Mouse (Mus musculus) hindbrain, embryonic 15.5 days (tissue): ENCODE data around the gene Rps3. TPM values are rescaled to one million over a fixed set of nuclear protein-coding genes. Genes with fewer than 3 reads are reported as not detected.

Experiments
- ATAC-seq: fragments of 200-750 bp; cut with Nextera tagmentation; 2 replicates; pipeline ENCODE4 v1.8.0; 2017; ENCODE audit warnings: low read depth, moderate number of reproducible peaks, moderate TSS enrichment; ENCODE audit not compliant: low FRiP score
- H3K27ac ChIP-seq: fragments of 300-500 bp; sonication (generic); replicated peaks from 2 replicates; pipeline ENCODE4 v1.5.1; 2015; ENCODE audit warnings: mild to moderate bottlenecking, inconsistent platforms
- H3K27me3 ChIP-seq: fragments of 300-500 bp; sonication (generic); 2 replicates; pipeline ENCODE4 v1.6.1; 2015; ENCODE audit warnings: control low read depth, inconsistent platforms
- H3K36me3 ChIP-seq: fragments of 300-500 bp; sonication (generic); 2 replicates; pipeline ENCODE4 v1.6.1; 2015; ENCODE audit warnings: control low read depth, inconsistent platforms
- H3K4me1 ChIP-seq: fragments of 300-500 bp; sonication (generic); replicated peaks from 2 replicates; pipeline ENCODE4 v1.6.1; 2015; ENCODE audit warnings: control low read depth, inconsistent platforms
- H3K4me2 ChIP-seq: fragments of 300-500 bp; sonication (generic); 2 replicates; pipeline ENCODE4 v1.6.1; 2015; ENCODE audit warnings: moderate library complexity, mild to moderate bottlenecking, inconsistent platforms
- H3K4me3 ChIP-seq: fragments of 300-500 bp; sonication (generic); 2 replicates; pipeline ENCODE4 v1.5.1; 2015; ENCODE audit warnings: mild to moderate bottlenecking, inconsistent platforms
- H3K9ac ChIP-seq: fragments of 300-500 bp; sonication (generic); 2 replicates; pipeline ENCODE4 v1.6.1; 2015; ENCODE audit warnings: inconsistent platforms
- H3K9me3 ChIP-seq: fragments of 300-500 bp; sonication (generic); 2 replicates; pipeline ENCODE4 v1.6.1; 2016; ENCODE audit warnings: control low read depth, inconsistent platforms
- WGBS: fragments of 180-500 bp; shearing (Covaris S2); methylation state at CpG from one replicate; pipeline ENCODE4 v1.1.7; 2015; 5-methylcytosine and 5-hydroxymethylcytosine counted together
- polyA plus RNA-seq: library from polyadenylated mRNA; unstranded; fragments of >200 nt; fragmentation: Nextera tagmentation; extraction: Ambion mirVana; gene quantifications from 2 replicates; pipeline ENCODE4 v1.2.1, GENCODE M21; 2015

Gene Rps3
- polyA plus RNA-seq, 1 experiment from 2014 or later = 401 TPM

DNA sequence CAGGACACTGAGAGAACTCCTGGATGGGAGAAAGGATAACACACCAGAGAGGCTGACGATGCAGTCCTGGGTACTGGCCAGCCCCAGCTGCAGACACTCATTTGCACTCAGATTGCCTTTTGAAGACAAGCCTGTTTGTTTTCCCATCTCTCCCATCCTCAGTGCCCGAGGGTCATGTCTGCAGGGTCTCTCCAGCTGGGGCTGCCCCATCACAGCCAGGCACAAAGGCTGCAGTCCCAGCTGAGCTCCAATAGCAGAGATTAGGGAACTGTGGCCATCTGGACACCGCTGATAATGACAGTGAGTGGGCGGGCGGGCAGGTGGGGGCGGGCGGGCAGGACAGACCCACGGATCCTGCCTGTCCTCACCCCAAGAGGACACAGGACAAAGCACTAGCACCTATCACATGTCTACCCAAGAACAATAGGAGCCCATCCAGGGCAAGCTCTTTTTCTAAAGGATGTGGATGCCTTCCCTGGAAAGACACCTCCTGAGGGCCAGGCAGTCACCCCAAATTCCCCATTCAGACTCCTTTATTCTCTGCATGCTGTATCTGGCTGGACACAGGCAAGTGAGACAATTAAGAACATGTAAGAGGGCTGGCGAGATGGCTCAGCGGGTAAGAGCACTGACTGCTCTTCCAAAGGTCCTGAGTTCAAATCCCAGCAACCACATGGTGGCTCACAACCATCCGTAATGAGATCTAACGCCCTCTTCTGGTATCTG is 8.5 kb downstream of the Rps3 start:
- Histone ChIP-seq H3K9ac (no peak overlapping the region), H3K36me3 (peaks cover 41% of the 10 kb centered on the region), H3K27ac (peak overlapping the region; percentile 43; the same call in 1 of the 2 replicates), H3K4me2 (no peak overlapping the region), H3K27me3 (no peaks in the 10 kb centered on the region), H3K9me3 (no peaks in the 10 kb centered on the region), H3K4me3 (no peak overlapping the region), H3K4me1 (peaks cover 16% of the 10 kb centered on the region)
- peak; percentile 28; the same call in 1 of the 2 replicates for ATAC-seq
- WGBS = 43% methylated on average over 12 of the region's 12 CpGs

GRCm38 (mm10) chr7:99473638-99474407 is 9.7 kb downstream of the Rps3 start:
- no peak overlapping the region for H3K27ac ChIP-seq
- H3K4me1 ChIP-seq = peaks cover 16% of the 10 kb centered on the region
- no peak overlapping the region for H3K4me2 ChIP-seq
- no peak overlapping the region for H3K9ac ChIP-seq
- 80% methylated on average over 14 of the region's 14 CpGs for WGBS
- ATAC-seq = no peak
- H3K27me3 ChIP-seq = no peaks in the 10 kb centered on the region
- no peaks in the 10 kb centered on the region for H3K9me3 ChIP-seq
- H3K36me3 ChIP-seq = peaks cover 29% of the 10 kb centered on the region
- no peak overlapping the region for H3K4me3 ChIP-seq

DNA sequence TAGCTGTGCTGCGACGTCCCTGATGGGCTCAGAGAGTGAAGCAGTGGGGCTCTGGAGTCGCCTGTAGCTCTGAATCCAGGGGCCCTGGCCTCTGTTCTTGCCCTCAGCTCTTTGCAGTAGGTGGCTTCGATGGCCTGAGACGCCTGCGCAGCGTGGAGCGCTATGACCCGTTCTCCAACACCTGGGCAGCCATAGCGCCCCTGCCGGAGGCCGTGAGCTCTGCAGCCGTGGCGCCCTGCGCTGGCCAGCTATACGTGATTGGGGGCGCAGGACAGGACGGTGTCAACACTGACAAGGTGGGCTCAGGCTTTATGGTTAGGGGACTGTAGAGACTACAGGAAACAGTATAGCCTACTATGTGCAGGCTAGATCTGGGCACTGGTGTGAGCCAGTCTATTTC is 12.0 kb downstream of the Rps3 start:
- H3K4me1 ChIP-seq = peaks cover 35% of the 10 kb centered on the region
- peaks cover 13% of the 10 kb centered on the region; the same call in 1 of the 2 replicates for H3K36me3 ChIP-seq
- H3K4me3 ChIP-seq = no peak overlapping the region
- ATAC-seq = no peak
- no peak overlapping the region for H3K27ac ChIP-seq
- no peak overlapping the region for H3K9ac ChIP-seq
- H3K4me2 ChIP-seq = no peak overlapping the region
- WGBS = 54% methylated on average over 18 of the region's 18 CpGs
- no peaks in the 10 kb centered on the region for H3K27me3 ChIP-seq
- no peaks in the 10 kb centered on the region for H3K9me3 ChIP-seq

GRCm38 (mm10) chr7:99469680-99470405 is 13.7 kb downstream of the Rps3 start:
- Histone ChIP-seq H3K9ac (no peak overlapping the region), H3K4me2 (no peak overlapping the region), H3K9me3 (no peaks in the 10 kb centered on the region), H3K27me3 (no peaks in the 10 kb centered on the region), H3K27ac (peak overlapping the region; percentile 92), H3K36me3 (peaks cover 13% of the 10 kb centered on the region; the same call in 1 of the 2 replicates), H3K4me1 (peaks cover 49% of the 10 kb centered on the region), H3K4me3 (no peak overlapping the region)
- no peak for ATAC-seq
- WGBS = 80% methylated on average over 17 of the region's 17 CpGs

DNA sequence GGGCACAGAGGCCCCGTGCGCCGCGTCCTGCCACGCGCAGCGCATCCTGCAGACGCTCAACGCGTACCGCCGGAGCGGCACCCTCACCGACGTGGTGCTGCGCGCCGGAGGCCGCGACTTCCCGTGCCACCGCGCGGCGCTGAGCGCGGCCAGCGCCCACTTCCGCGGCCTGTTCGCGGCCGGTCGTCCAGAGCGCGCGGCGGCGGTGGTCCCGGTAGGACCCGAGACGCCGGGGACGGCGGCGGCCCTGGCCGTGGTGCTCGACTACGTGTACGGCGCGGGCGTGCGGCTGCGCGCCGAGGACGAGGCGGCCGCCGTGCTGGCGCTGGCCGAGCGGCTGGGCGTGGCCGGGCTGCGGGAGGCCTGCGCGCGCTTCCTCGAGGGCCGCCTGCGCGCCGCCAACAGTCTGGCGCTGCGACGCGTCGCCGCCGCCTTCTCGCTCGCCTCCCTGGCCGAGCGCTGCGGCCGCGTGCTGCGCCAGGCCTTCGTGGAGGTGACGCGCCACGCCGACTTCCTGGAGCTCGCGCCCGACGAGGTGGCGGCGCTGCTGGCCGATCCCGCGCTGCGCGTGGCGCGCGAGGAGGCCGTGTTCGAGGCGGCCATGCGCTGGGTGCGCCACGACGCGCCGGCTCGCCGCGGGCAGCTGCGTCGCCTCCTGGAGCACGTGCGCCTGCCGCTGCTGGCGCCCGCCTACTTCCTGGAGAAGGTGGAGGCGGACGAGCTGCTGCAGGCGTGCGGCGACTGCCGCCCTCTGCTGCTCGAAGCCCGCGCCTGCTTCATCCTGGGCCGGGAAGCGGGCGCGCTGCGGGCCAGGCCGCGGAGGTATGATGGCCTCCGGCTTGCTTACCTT is 15.0 kb downstream of the Rps3 start:
- H3K4me2 ChIP-seq = peak overlapping the region; percentile 76
- peak; percentile 85 for ATAC-seq
- H3K27me3 ChIP-seq = no peaks in the 10 kb centered on the region
- WGBS = 1% methylated on average over 89 of the region's 145 CpGs
- H3K4me3 ChIP-seq = peak overlapping the region; percentile 47
- H3K36me3 ChIP-seq = peaks cover 8% of the 10 kb centered on the region; the same call in 1 of the 2 replicates
- peak overlapping the region; percentile 92 for H3K27ac ChIP-seq
- H3K9ac ChIP-seq = peak overlapping the region; percentile 47
- H3K4me1 ChIP-seq = peaks cover 49% of the 10 kb centered on the region
- no peaks in the 10 kb centered on the region for H3K9me3 ChIP-seq

DNA sequence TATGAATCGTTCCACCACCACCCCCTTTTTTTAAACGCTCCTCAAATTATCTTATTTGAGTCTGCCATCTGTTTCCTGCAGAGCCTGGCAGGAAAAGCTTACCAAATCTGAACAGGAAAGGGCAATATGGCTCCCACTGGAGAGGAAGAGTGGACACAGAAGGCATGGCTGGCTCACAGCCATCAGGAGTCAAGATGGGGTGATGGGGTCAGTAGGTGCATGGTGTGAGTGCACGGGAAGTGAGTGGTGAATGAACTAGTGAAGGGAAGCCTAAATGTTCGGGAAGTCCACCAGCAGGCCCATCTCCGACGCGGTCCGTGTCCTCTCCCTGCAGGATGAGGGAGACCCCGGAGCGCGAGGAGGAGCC is 15.6 kb downstream of the Rps3 start:
- H3K4me3 ChIP-seq = peak overlapping the region; percentile 47
- H3K4me2 ChIP-seq = peak overlapping the region; percentile 76
- H3K4me1 ChIP-seq = peaks cover 49% of the 10 kb centered on the region
- H3K36me3 ChIP-seq = 0 out of 2 replicates have a peak, but pooled peaks cover 2% of the 10 kb centered on the region
- 13% methylated on average over 11 of the region's 11 CpGs for WGBS
- no peaks in the 10 kb centered on the region for H3K9me3 ChIP-seq
- H3K27me3 ChIP-seq = no peaks in the 10 kb centered on the region
- H3K9ac ChIP-seq = peak overlapping the region; percentile 47
- no peak for ATAC-seq
- peak overlapping the region; percentile 92 for H3K27ac ChIP-seq

- Histone ChIP-seq H3K27ac (peak within 1 kb of the TSS; percentile 69), H3K36me3 (peaks cover 5% of the 10 kb centered on the region), H3K9ac (peak within 1 kb of the TSS; percentile 21), H3K9me3 (no peaks in the 10 kb centered on the region), H3K4me3 (peak within 1 kb of the TSS; percentile 13; the same call in 1 of the 2 replicates), H3K27me3 (no peaks in the 10 kb centered on the region), H3K4me1 (peaks cover 49% of the 10 kb centered on the region), H3K4me2 (peak within 1 kb of the TSS; percentile 43)
- 23% methylated on average over 8 of the region's 8 CpGs for WGBS
- ATAC-seq = no peak
Observed at GRCm38 (mm10) chr7:99465811-99466210, 17.7 kb downstream of the Rps3 start, which contains the start of gene Klhl35. TSS of gene Klhl35 (plus strand) at chr7:99466004.

GRCm38 (mm10) chr7:99463120-99463519 is 20.4 kb downstream of the Rps3 start:
- Histone ChIP-seq H3K36me3 (peaks cover 17% of the 10 kb centered on the region), H3K27ac (no peak overlapping the region), H3K4me1 (peaks cover 33% of the 10 kb centered on the region), H3K4me2 (no peak overlapping the region), H3K9ac (no peak overlapping the region), H3K4me3 (no peak overlapping the region), H3K27me3 (no peaks in the 10 kb centered on the region), H3K9me3 (no peaks in the 10 kb centered on the region)
- ATAC-seq = no peak
- 87% methylated on average over 2 of the region's 2 CpGs for WGBS

GRCm38 (mm10) chr7:99459888-99460652 is 23.5 kb downstream of the Rps3 start:
- no peak overlapping the region for H3K9ac ChIP-seq
- H3K27ac ChIP-seq = no peak overlapping the region
- H3K36me3 ChIP-seq = peaks cover 21% of the 10 kb centered on the region
- no peak overlapping the region for H3K4me2 ChIP-seq
- H3K27me3 ChIP-seq = no peaks in the 10 kb centered on the region
- H3K4me3 ChIP-seq = no peak overlapping the region
- 91% methylated on average over 15 of the region's 15 CpGs for WGBS
- peaks cover 3% of the 10 kb centered on the region for H3K4me1 ChIP-seq
- ATAC-seq = no peak
- H3K9me3 ChIP-seq = no peaks in the 10 kb centered on the region

DNA sequence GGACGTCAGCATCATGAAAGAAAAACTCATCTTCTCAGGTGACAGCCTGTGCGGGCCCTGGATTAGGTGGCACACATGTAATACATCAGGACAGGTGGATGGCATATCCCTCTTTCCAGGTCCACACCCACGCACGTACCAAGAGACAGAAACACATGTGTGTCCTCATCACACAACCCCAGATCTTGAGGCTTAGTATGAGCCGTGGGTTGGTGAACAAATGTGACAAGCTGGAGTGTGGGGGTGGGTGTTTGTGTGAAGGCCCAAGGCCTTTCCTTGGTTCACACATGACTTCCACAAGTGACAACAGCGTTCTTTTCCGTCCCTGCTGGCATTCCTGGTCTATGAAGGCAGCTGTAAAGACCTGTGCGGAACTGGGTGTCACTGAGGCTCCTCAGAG is 24.7 kb downstream of the Rps3 start:
- H3K27me3 ChIP-seq = no peaks in the 10 kb centered on the region
- no peak overlapping the region for H3K27ac ChIP-seq
- ATAC-seq = no peak
- no peak overlapping the region for H3K4me3 ChIP-seq
- H3K4me1 ChIP-seq = no peaks in the 10 kb centered on the region
- no peak overlapping the region for H3K4me2 ChIP-seq
- peaks cover 21% of the 10 kb centered on the region for H3K36me3 ChIP-seq
- H3K9ac ChIP-seq = no peak overlapping the region
- WGBS = 95% methylated on average over 8 of the region's 8 CpGs
- no peaks in the 10 kb centered on the region for H3K9me3 ChIP-seq
